Mouse (Mus musculus) kidney, embryonic 16.5 days (tissue): Measurements from ENCODE around the gene Vgll4. TPM values are rescaled to one million over a fixed set of nuclear protein-coding genes. Genes with fewer than 3 reads are reported as not detected.

ENCODE experiments used
- ATAC-seq: fragments of 200-750 bp; cut with Nextera tagmentation; 2 replicates; pipeline ENCODE4 v1.8.0; 2017; ENCODE audit warnings: moderate TSS enrichment; ENCODE audit not compliant: low FRiP score, low TSS enrichment
- H3K27ac ChIP-seq: fragments of 300-500 bp; sonication (generic); 2 replicates; pipeline ENCODE4 v1.5.1; 2014; ENCODE audit warnings: low read length
- H3K27me3 ChIP-seq: fragments of 300-500 bp; sonication (generic); 2 replicates; pipeline ENCODE4 v1.6.1; 2014; ENCODE audit warnings: low read length, control low read depth, mixed read lengths; ENCODE audit not compliant: insufficient read depth
- H3K36me3 ChIP-seq: fragments of 300-500 bp; sonication (generic); 2 replicates; pipeline ENCODE4 v1.6.1; 2014; ENCODE audit warnings: low read length, control low read depth, mixed read lengths; ENCODE audit not compliant: insufficient read depth
- H3K4me1 ChIP-seq: fragments of 300-500 bp; sonication (generic); 2 replicates; pipeline ENCODE4 v1.6.1; 2014; ENCODE audit warnings: low read length, control low read depth, mixed read lengths; ENCODE audit not compliant: insufficient read depth
- H3K4me2 ChIP-seq: fragments of 300-500 bp; sonication (generic); replicated peaks from 2 replicates; pipeline ENCODE4 v1.6.1; 2014; ENCODE audit warnings: low read depth, low read length
- H3K4me3 ChIP-seq: fragments of 300-500 bp; sonication (generic); 2 replicates; pipeline ENCODE4 v1.5.1; 2014; ENCODE audit warnings: mild to moderate bottlenecking, low read length
- H3K9ac ChIP-seq: fragments of 300-500 bp; sonication (generic); replicated peaks from 2 replicates; pipeline ENCODE4 v1.6.1; 2014; ENCODE audit warnings: low read length
- H3K9me3 ChIP-seq: fragments of 300-500 bp; sonication (generic); 2 replicates; pipeline ENCODE4 v1.6.1; 2016; ENCODE audit warnings: low read length, control low read depth
- WGBS: fragments of 180-500 bp; shearing (Covaris S2); extraction: QIAGEN DNeasy Blood & Tissue Kit; methylation state at CpG from one replicate; pipeline ENCODE4 v1.1.7; 2014; 5-methylcytosine and 5-hydroxymethylcytosine counted together
- polyA plus RNA-seq: library from polyadenylated mRNA; unstranded; fragments of >200 nt; fragmentation: Nextera tagmentation; extraction: Ambion mirVana; gene quantifications from 2 replicates; pipeline ENCODE4 v1.2.1, GENCODE M21; 2015

Gene Vgll4
- polyA plus RNA-seq, 1 experiment from 2014 or later = 114 TPM

- Histone ChIP-seq H3K36me3 (no peaks in the 10 kb centered on the region), H3K4me2 (no peak overlapping the region), H3K4me3 (no peak overlapping the region), H3K9ac (no peak overlapping the region; the same call in 1 of the 2 replicates), H3K4me1 (peaks cover 23% of the 10 kb centered on the region), H3K27ac (peak overlapping the region; percentile 75), H3K27me3 (no peaks in the 10 kb centered on the region), H3K9me3 (peaks cover 5% of the 10 kb centered on the region; the same call in 1 of the 2 replicates)
- peak; percentile 76 for ATAC-seq
- WGBS = 25% methylated on average over 6 of the region's 6 CpGs
These were observed 151.3 kb downstream of the Vgll4 start for GRCm38 (mm10) chr6:114818471-114818870.

- Histone ChIP-seq H3K4me1 (peaks cover 23% of the 10 kb centered on the region), H3K27ac (peak overlapping the region; percentile 75), H3K36me3 (no peaks in the 10 kb centered on the region), H3K9me3 (peaks cover 5% of the 10 kb centered on the region; the same call in 1 of the 2 replicates), H3K4me2 (no peak overlapping the region), H3K4me3 (no peak overlapping the region), H3K9ac (no peak overlapping the region), H3K27me3 (no peaks in the 10 kb centered on the region)
- ATAC-seq = peak; percentile 21; the same call in 1 of the 2 replicates
- 35% methylated on average over 10 of the region's 11 CpGs for WGBS
These were observed 151.8 kb downstream of the Vgll4 start for GRCm38 (mm10) chr6:114817948-114818347.

- no peak overlapping the region for H3K4me2 ChIP-seq
- WGBS = 97% methylated on average over 5 of the region's 5 CpGs
These were observed 154.7 kb downstream of the Vgll4 start for GRCm38 (mm10) chr6:114814882-114815650.

GRCm38 (mm10) chr6:114814199-114814881 is 155.5 kb downstream of the Vgll4 start:
- Histone ChIP-seq H3K9ac (no peak overlapping the region), H3K4me2 (no peak overlapping the region), H3K9me3 (no peaks in the 10 kb centered on the region), H3K27ac (no peak overlapping the region), H3K36me3 (no peaks in the 10 kb centered on the region), H3K4me3 (no peak overlapping the region), H3K4me1 (peaks cover 14% of the 10 kb centered on the region), H3K27me3 (no peaks in the 10 kb centered on the region)
- WGBS = 43% methylated on average over 6 of the region's 6 CpGs
- ATAC-seq = no peak

More at GRCm38 (mm10) chr6:114814882-114815650, 154.7 kb downstream of the Vgll4 start:
- H3K4me1 ChIP-seq = peaks cover 18% of the 10 kb centered on the region
- H3K9ac ChIP-seq = no peak overlapping the region
- no peaks in the 10 kb centered on the region for H3K36me3 ChIP-seq
- no peaks in the 10 kb centered on the region for H3K9me3 ChIP-seq
- ATAC-seq = no peak
- H3K4me3 ChIP-seq = no peak overlapping the region
- no peaks in the 10 kb centered on the region for H3K27me3 ChIP-seq
- H3K27ac ChIP-seq = no peak overlapping the region

- Histone ChIP-seq H3K9me3 (no peaks in the 10 kb centered on the region), H3K4me2 (no peak overlapping the region), H3K4me1 (0 out of 2 replicates have a peak, but pooled peaks cover 3% of the 10 kb centered on the region), H3K36me3 (no peaks in the 10 kb centered on the region), H3K27me3 (no peaks in the 10 kb centered on the region), H3K9ac (no peak overlapping the region), H3K4me3 (no peak overlapping the region), H3K27ac (no peak overlapping the region)
- ATAC-seq = no peak
- WGBS = 87% methylated on average over 4 of the region's 4 CpGs
These were observed 157.0 kb downstream of the Vgll4 start for GRCm38 (mm10) chr6:114812779-114813178.

- WGBS = 86% methylated on average over 5 of the region's 5 CpGs
These were observed 157.5 kb downstream of the Vgll4 start for GRCm38 (mm10) chr6:114812322-114812721.

More at GRCm38 (mm10) chr6:114812322-114812721, 157.5 kb downstream of the Vgll4 start:
- Histone ChIP-seq H3K9ac (no peak overlapping the region), H3K4me1 (0 out of 2 replicates have a peak, but pooled peaks cover 3% of the 10 kb centered on the region), H3K4me3 (no peak overlapping the region), H3K27ac (no peak overlapping the region), H3K4me2 (no peak overlapping the region), H3K9me3 (no peaks in the 10 kb centered on the region), H3K27me3 (no peaks in the 10 kb centered on the region), H3K36me3 (no peaks in the 10 kb centered on the region)
- no peak for ATAC-seq

Other genes with a start within 250 kb of the Vgll4 start
- gene Tamm41, start 67.9 kb upstream of the Vgll4 start, polyA plus RNA-seq = 64.9 and 68.7 TPM in 2 replicates
- gene Syn2, start 164.9 kb upstream of the Vgll4 start, polyA plus RNA-seq = 1.8 TPM in 2 replicates